Mouse (Mus musculus) small intestine, adult 2 months (tissue): ENCODE data around the gene Kcnj15.

Source experiments
- CTCF ChIP-seq: fragments of 200-500 bp; IDR thresholded peaks from 2 replicates; pipeline ENCODE4 v1.5.1; 2012; ENCODE audit warnings: low read depth, mild to moderate bottlenecking, control low read depth, inconsistent platforms, low read length, moderate library complexity, mixed read lengths; ENCODE audit not compliant: insufficient replicate concordance, insufficient read length; ENCODE audit errors: extremely low read depth
- POLR2A ChIP-seq: fragments of 200-500 bp; IDR thresholded peaks from 2 replicates; pipeline ENCODE4 v1.6.1; 2012; ENCODE audit warnings: low read depth, mild to moderate bottlenecking, control low read depth, inconsistent platforms, low read length, moderate library complexity

DNA sequence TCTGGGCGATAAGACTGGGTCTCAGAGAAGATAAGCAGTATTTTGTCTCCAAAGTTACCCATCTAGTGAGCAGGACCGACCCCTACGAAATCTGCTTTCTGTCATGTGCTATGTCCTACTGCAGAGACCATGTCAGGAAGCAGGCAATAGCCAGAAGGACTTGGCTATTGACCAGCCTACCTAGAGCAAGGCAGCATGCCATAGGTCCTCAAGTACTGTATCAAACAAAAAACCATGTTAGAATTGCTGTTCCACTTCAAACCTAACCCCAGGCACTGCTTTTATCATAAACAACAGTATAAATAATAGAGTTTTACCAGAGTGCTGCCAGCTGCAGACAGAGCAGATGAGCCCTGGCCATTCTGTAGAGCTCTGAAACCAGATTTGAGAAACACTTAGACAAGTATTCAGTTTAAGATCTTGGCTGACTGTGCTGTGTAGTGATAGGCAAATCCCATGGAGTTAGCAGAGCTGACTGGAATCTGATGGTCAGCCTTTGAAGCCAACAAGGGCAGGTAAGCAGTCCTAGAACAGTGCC, 50.5 kb downstream of the Kcnj15 start:
- TF ChIP-seq POLR2A (no peak), CTCF (no peak)
